Mouse (Mus musculus): Measurements from ENCODE around the gene Hmcn1. TPM values are rescaled to one million over a fixed set of nuclear protein-coding genes. Genes with fewer than 3 reads are reported as not detected.
A peak's percentile ranks its signal among the peaks of the same experiment; 100 is the strongest.

The Hmcn1 gene
- polyA plus RNA-seq, 1 experiment from 2014 or later: 22.1 TPM

- WGBS: 33% methylated on average over 4 of the region's 4 CpGs
- Histone ChIP-seq H3K36me3 (ENCODE audit: control insufficient read depth, insufficient read depth, low read length) (no peaks in the 10 kb centered on the region), H3K9ac (replicated peaks; ENCODE audit: low read depth, low read length) (no peak overlapping the region), H3K4me2 (replicated peaks; ENCODE audit: low read depth, low read length) (no peak overlapping the region), H3K9me3 (ENCODE audit: control insufficient read depth, low read depth, low read length) (no peaks in the 10 kb centered on the region), H3K27ac (ENCODE audit: low read length) (no peak overlapping the region), H3K4me3 (ENCODE audit: low read depth, low read length) (no peak overlapping the region), H3K27me3 (ENCODE audit: control insufficient read depth, insufficient read depth, low read length) (no peaks in the 10 kb centered on the region), H3K4me1 (ENCODE audit: control insufficient read depth, insufficient read depth, low read length) (0 out of 2 replicates have a peak, but pooled peaks cover 5% of the 10 kb centered on the region)
- ATAC-seq (ENCODE audit: insufficient number of reproducible peaks, insufficient read depth, low FRiP score, low read depth): peak; percentile 63; the same call in 1 of the 2 replicates
Measured at GRCm38 (mm10) chr1:150936821-150937220, 56.4 kb downstream of the Hmcn1 start.

GRCm38 (mm10) chr1:150933616-150934015 lies 59.6 kb downstream of the Hmcn1 start:
- no peak overlapping the region for H3K9ac ChIP-seq (replicated peaks; ENCODE audit: low read depth, low read length)
- H3K9me3 ChIP-seq (ENCODE audit: control insufficient read depth, low read depth, low read length): no peaks in the 10 kb centered on the region
- no peaks in the 10 kb centered on the region for H3K27me3 ChIP-seq (ENCODE audit: control insufficient read depth, insufficient read depth, low read length)
- peak overlapping the region; percentile 25 for H3K4me2 ChIP-seq (replicated peaks; ENCODE audit: low read depth, low read length)
- 27% methylated on average over 9 of the region's 9 CpGs for WGBS
- no peak overlapping the region for H3K27ac ChIP-seq (ENCODE audit: low read length)
- H3K4me1 ChIP-seq (ENCODE audit: control insufficient read depth, insufficient read depth, low read length): 0 out of 2 replicates have a peak, but pooled peaks cover 5% of the 10 kb centered on the region
- H3K4me3 ChIP-seq (ENCODE audit: low read depth, low read length): no peak overlapping the region
- no peak for ATAC-seq (ENCODE audit: insufficient number of reproducible peaks, insufficient read depth, low FRiP score, low read depth)
- no peaks in the 10 kb centered on the region for H3K36me3 ChIP-seq (ENCODE audit: control insufficient read depth, insufficient read depth, low read length)

- Histone ChIP-seq H3K9ac (replicated peaks; ENCODE audit: low read depth, low read length) (no peak overlapping the region), H3K27ac (ENCODE audit: low read length) (no peak overlapping the region), H3K4me2 (replicated peaks; ENCODE audit: low read depth, low read length) (no peak overlapping the region), H3K4me1 (ENCODE audit: control insufficient read depth, insufficient read depth, low read length) (no peaks in the 10 kb centered on the region), H3K4me3 (ENCODE audit: low read depth, low read length) (no peak overlapping the region), H3K27me3 (ENCODE audit: control insufficient read depth, insufficient read depth, low read length) (no peaks in the 10 kb centered on the region), H3K36me3 (ENCODE audit: control insufficient read depth, insufficient read depth, low read length) (no peaks in the 10 kb centered on the region), H3K9me3 (ENCODE audit: control insufficient read depth, low read depth, low read length) (no peaks in the 10 kb centered on the region)
- 80% methylated on average over 9 of the region's 9 CpGs for WGBS
- no peak for ATAC-seq (ENCODE audit: insufficient number of reproducible peaks, insufficient read depth, low FRiP score, low read depth)
Measured at GRCm38 (mm10) chr1:150920860-150921259, 72.4 kb downstream of the Hmcn1 start.

GRCm38 (mm10) chr1:150920276-150920675 lies 73.0 kb downstream of the Hmcn1 start:
- H3K27me3 ChIP-seq (ENCODE audit: control insufficient read depth, insufficient read depth, low read length): no peaks in the 10 kb centered on the region
- H3K4me3 ChIP-seq (ENCODE audit: low read depth, low read length): no peak overlapping the region
- no peak overlapping the region for H3K27ac ChIP-seq (ENCODE audit: low read length)
- peaks cover under 1% of the 10 kb centered on the region; the same call in 1 of the 2 replicates for H3K4me1 ChIP-seq (ENCODE audit: control insufficient read depth, insufficient read depth, low read length)
- no peaks in the 10 kb centered on the region for H3K9me3 ChIP-seq (ENCODE audit: control insufficient read depth, low read depth, low read length)
- no peak overlapping the region for H3K4me2 ChIP-seq (replicated peaks; ENCODE audit: low read depth, low read length)
- no peak overlapping the region for H3K9ac ChIP-seq (replicated peaks; ENCODE audit: low read depth, low read length)
- WGBS: 38% methylated on average over 6 of the region's 6 CpGs
- no peaks in the 10 kb centered on the region for H3K36me3 ChIP-seq (ENCODE audit: control insufficient read depth, insufficient read depth, low read length)
- no peak for ATAC-seq (ENCODE audit: insufficient number of reproducible peaks, insufficient read depth, low FRiP score, low read depth)

GRCm38 (mm10) chr1:150914936-150915335 lies 78.3 kb downstream of the Hmcn1 start:
- Histone ChIP-seq H3K27me3 (ENCODE audit: control insufficient read depth, insufficient read depth, low read length) (no peaks in the 10 kb centered on the region), H3K4me2 (replicated peaks; ENCODE audit: low read depth, low read length) (no peak overlapping the region), H3K4me1 (ENCODE audit: control insufficient read depth, insufficient read depth, low read length) (peaks cover 7% of the 10 kb centered on the region; the same call in 1 of the 2 replicates), H3K36me3 (ENCODE audit: control insufficient read depth, insufficient read depth, low read length) (no peaks in the 10 kb centered on the region), H3K9ac (replicated peaks; ENCODE audit: low read depth, low read length) (no peak overlapping the region), H3K9me3 (ENCODE audit: control insufficient read depth, low read depth, low read length) (no peaks in the 10 kb centered on the region), H3K4me3 (ENCODE audit: low read depth, low read length) (no peak overlapping the region), H3K27ac (ENCODE audit: low read length) (no peak overlapping the region)
- no peak for ATAC-seq (ENCODE audit: insufficient number of reproducible peaks, insufficient read depth, low FRiP score, low read depth)
- 49% methylated on average over 2 of the region's 2 CpGs for WGBS

- 78% methylated on average over 5 of the region's 5 CpGs for WGBS
- ATAC-seq (ENCODE audit: insufficient number of reproducible peaks, insufficient read depth, low FRiP score, low read depth): no peak
- H3K9ac ChIP-seq (replicated peaks; ENCODE audit: low read depth, low read length): no peak overlapping the region
- no peaks in the 10 kb centered on the region for H3K27me3 ChIP-seq (ENCODE audit: control insufficient read depth, insufficient read depth, low read length)
- H3K4me2 ChIP-seq (replicated peaks; ENCODE audit: low read depth, low read length): no peak overlapping the region
- H3K4me1 ChIP-seq (ENCODE audit: control insufficient read depth, insufficient read depth, low read length): peaks cover 7% of the 10 kb centered on the region; the same call in 1 of the 2 replicates
- H3K36me3 ChIP-seq (ENCODE audit: control insufficient read depth, insufficient read depth, low read length): no peaks in the 10 kb centered on the region
- no peaks in the 10 kb centered on the region for H3K9me3 ChIP-seq (ENCODE audit: control insufficient read depth, low read depth, low read length)
- no peak overlapping the region for H3K27ac ChIP-seq (ENCODE audit: low read length)
- H3K4me3 ChIP-seq (ENCODE audit: low read depth, low read length): no peak overlapping the region
Measured at GRCm38 (mm10) chr1:150913586-150914136, 79.6 kb downstream of the Hmcn1 start.

GRCm38 (mm10) chr1:150909642-150910041 lies 83.6 kb downstream of the Hmcn1 start:
- no peak for ATAC-seq (ENCODE audit: insufficient number of reproducible peaks, insufficient read depth, low FRiP score, low read depth)
- peaks cover under 1% of the 10 kb centered on the region; the same call in 1 of the 2 replicates for H3K4me1 ChIP-seq (ENCODE audit: control insufficient read depth, insufficient read depth, low read length)
- no peak overlapping the region for H3K9ac ChIP-seq (replicated peaks; ENCODE audit: low read depth, low read length)
- WGBS: 85% methylated on average over 2 of the region's 2 CpGs
- H3K4me3 ChIP-seq (ENCODE audit: low read depth, low read length): no peak overlapping the region
- no peaks in the 10 kb centered on the region for H3K27me3 ChIP-seq (ENCODE audit: control insufficient read depth, insufficient read depth, low read length)
- no peaks in the 10 kb centered on the region for H3K9me3 ChIP-seq (ENCODE audit: control insufficient read depth, low read depth, low read length)
- no peak overlapping the region for H3K4me2 ChIP-seq (replicated peaks; ENCODE audit: low read depth, low read length)
- no peaks in the 10 kb centered on the region for H3K36me3 ChIP-seq (ENCODE audit: control insufficient read depth, insufficient read depth, low read length)
- H3K27ac ChIP-seq (ENCODE audit: low read length): no peak overlapping the region

- Histone ChIP-seq H3K27me3 (ENCODE audit: control insufficient read depth, insufficient read depth, low read length) (no peaks in the 10 kb centered on the region), H3K4me2 (replicated peaks; ENCODE audit: low read depth, low read length) (no peak overlapping the region), H3K36me3 (ENCODE audit: control insufficient read depth, insufficient read depth, low read length) (no peaks in the 10 kb centered on the region), H3K9ac (replicated peaks; ENCODE audit: low read depth, low read length) (no peak overlapping the region), H3K4me1 (ENCODE audit: control insufficient read depth, insufficient read depth, low read length) (no peaks in the 10 kb centered on the region; the same call in 1 of the 2 replicates), H3K9me3 (ENCODE audit: control insufficient read depth, low read depth, low read length) (no peaks in the 10 kb centered on the region), H3K4me3 (ENCODE audit: low read depth, low read length) (no peak overlapping the region), H3K27ac (ENCODE audit: low read length) (no peak overlapping the region)
- ATAC-seq (ENCODE audit: insufficient number of reproducible peaks, insufficient read depth, low FRiP score, low read depth): no peak
- 59% methylated on average over 5 of the region's 5 CpGs for WGBS
Measured at GRCm38 (mm10) chr1:150893677-150894188, 99.5 kb downstream of the Hmcn1 start.

GRCm38 (mm10) chr1:150890017-150890416 lies 103.2 kb downstream of the Hmcn1 start:
- Histone ChIP-seq H3K36me3 (ENCODE audit: control insufficient read depth, insufficient read depth, low read length) (no peaks in the 10 kb centered on the region), H3K4me3 (ENCODE audit: low read depth, low read length) (no peak overlapping the region), H3K4me2 (replicated peaks; ENCODE audit: low read depth, low read length) (no peak overlapping the region), H3K9me3 (ENCODE audit: control insufficient read depth, low read depth, low read length) (no peaks in the 10 kb centered on the region), H3K4me1 (ENCODE audit: control insufficient read depth, insufficient read depth, low read length) (no peaks in the 10 kb centered on the region), H3K9ac (replicated peaks; ENCODE audit: low read depth, low read length) (no peak overlapping the region), H3K27me3 (ENCODE audit: control insufficient read depth, insufficient read depth, low read length) (no peaks in the 10 kb centered on the region), H3K27ac (ENCODE audit: low read length) (no peak overlapping the region)
- no peak for ATAC-seq (ENCODE audit: insufficient number of reproducible peaks, insufficient read depth, low FRiP score, low read depth)
- WGBS: 71% methylated on average over 4 of the region's 4 CpGs
